7 mouse cellular contexts compared by ENCODE assay signal in genomic region chr2:128284822-128285421, GRCm38 (mm10).
DNase-seq lines count a peak whose midpoint lies in the region; ATAC-seq and TF ChIP-seq lines count a peak whose summit lies in the region.

No protein-coding gene starts in this region.

- no peak overlapping the region for H3K27ac ChIP-seq in kidney, adult 2 months (ENCODE audit: insufficient read depth, low read depth, low read length)
- H3K27ac ChIP-seq in limb, embryonic 11.5 days (replicated peaks; ENCODE audit: low read depth, low read length), result no peak overlapping the region
- H3K27ac ChIP-seq in neural tube, embryonic 13.5 days (replicated peaks), result no peak overlapping the region

- no peaks in the 10 kb centered on the region for H3K36me3 ChIP-seq in kidney, adult 2 months (ENCODE audit: control insufficient read depth, insufficient read depth, low read length)
- H3K36me3 ChIP-seq in limb, embryonic 11.5 days (ENCODE audit: control insufficient read depth, insufficient read depth, low read length), result no peaks in the 10 kb centered on the region
- H3K36me3 ChIP-seq in neural tube, embryonic 13.5 days, result no peaks in the 10 kb centered on the region

- no peak for TF ChIP-seq POLR2A in kidney, adult 2 months (IDR thresholded peaks at IDR 0.05; ENCODE audit: low read depth, low read length)

- TF ChIP-seq CTCF in kidney, adult 2 months (conservative IDR thresholded peaks at IDR 0.05; ENCODE audit: insufficient read depth, insufficient read length, low read depth, low read length), result no peak

- no peaks in the 10 kb centered on the region for H3K9me3 ChIP-seq in limb, embryonic 11.5 days (ENCODE audit: control insufficient read depth, low read length)
- H3K9me3 ChIP-seq in neural tube, embryonic 13.5 days, result no peaks in the 10 kb centered on the region

- 50% methylated on average over 7 of the region's 7 CpGs for WGBS in kidney, adult 2 months
- WGBS in limb, embryonic 11.5 days, result 74% methylated on average over 7 of the region's 7 CpGs
- 69% methylated on average over 7 of the region's 7 CpGs for WGBS in neural tube, embryonic 13.5 days

- no peak overlapping the region for H3K9ac ChIP-seq in limb, embryonic 11.5 days (ENCODE audit: low read length)
- H3K9ac ChIP-seq in neural tube, embryonic 13.5 days, result no peak overlapping the region

- DNase-seq in adrenal gland, adult 8-10 months, result peak; percentile 82
- DNase-seq in cerebellum, adult 8-10 months, result peak; percentile 32
- peak; percentile 86 to 87 for DNase-seq in gastrocnemius, postnatal 36 days
- peak; percentile 91 for DNase-seq in kidney, adult 2 months
- DNase-seq in limb, embryonic 11.5 days (ENCODE audit: low spot score), result no peak
- no peak for DNase-seq in spleen, adult 12 weeks (ENCODE audit: low spot score)

- 0 out of 2 replicates have a peak, but pooled peaks have one; percentile 19 for ATAC-seq in limb, embryonic 11.5 days (ENCODE audit: insufficient number of reproducible peaks, low FRiP score, low TSS enrichment, low read depth)
- peak; percentile 43; the same call in 1 of the 2 replicates for ATAC-seq in neural tube, embryonic 13.5 days (ENCODE audit: low read depth)

- H3K4me3 ChIP-seq in kidney, adult 2 months (ENCODE audit: insufficient read depth, low read depth, low read length), result no peak overlapping the region
- no peak overlapping the region for H3K4me3 ChIP-seq in limb, embryonic 11.5 days (ENCODE audit: low read depth, low read length)
- H3K4me3 ChIP-seq in neural tube, embryonic 13.5 days, result no peak overlapping the region

- no peaks in the 10 kb centered on the region for H3K4me1 ChIP-seq in kidney, adult 2 months (ENCODE audit: control insufficient read depth, insufficient read depth, low read length)
- H3K4me1 ChIP-seq in limb, embryonic 11.5 days (ENCODE audit: control insufficient read depth, insufficient read depth, low read length), result no peaks in the 10 kb centered on the region
- peaks cover 28% of the 10 kb centered on the region for H3K4me1 ChIP-seq in neural tube, embryonic 13.5 days (replicated peaks)

- no peaks in the 10 kb centered on the region for H3K27me3 ChIP-seq in kidney, adult 2 months (replicated peaks; ENCODE audit: control insufficient read depth, insufficient read depth, low read length)
- H3K27me3 ChIP-seq in limb, embryonic 11.5 days (ENCODE audit: control insufficient read depth, insufficient read depth, low read length), result no peaks in the 10 kb centered on the region
- no peaks in the 10 kb centered on the region; the same call in 1 of the 2 replicates for H3K27me3 ChIP-seq in neural tube, embryonic 13.5 days

- no peak overlapping the region for H3K4me2 ChIP-seq in limb, embryonic 11.5 days (ENCODE audit: low read depth, severe bottlenecking)
- H3K4me2 ChIP-seq in neural tube, embryonic 13.5 days, result no peak overlapping the region

- intact Hi-C loops in gastrocnemius, postnatal 36 days (cut with DNase I), result no loop called here

Comparison
In these comparisons a context has a peak if more than half of its experiments do, and no peak if none do; other contexts are left out.
1. DNase-seq: peak in adrenal gland, adult 8-10 months (single experiment), cerebellum, adult 8-10 months (single experiment), gastrocnemius, postnatal 36 days (2 of 2) and kidney, adult 2 months (single experiment); none in limb, embryonic 11.5 days (single experiment) and spleen, adult 12 weeks (single experiment).